Mouse (Mus musculus): ENCODE data around the gene Olfr904. TPM values are rescaled to one million over a fixed set of nuclear protein-coding genes. Genes with fewer than 3 reads are reported as not detected.

Gene Olfr904
- polyA plus RNA-seq (2014; fragmentation: Illumina TruSeq; extraction: RNeasy Lipid Tissue Mini Kit (QIAGEN cat#74804); ENCODE audit: low read depth, low replicate concordance) = not detected

GRCm38 (mm10) chr9:38462844-38463243, at the start of gene Olfr904:
Gene Olfr904, plus strand, starts transcription at chr9:38463144.

GRCm38 (mm10) chr9:38429155-38429554, 33.8 kb upstream of the Olfr904 start, which contains the start of gene Olfr901:
Gene Olfr901, plus strand, starts transcription at chr9:38429455.

GRCm38 (mm10) chr9:38447352-38447751, 15.6 kb upstream of the Olfr904 start, which contains the start of gene Olfr902:
Gene Olfr902, plus strand, starts transcription at chr9:38447652.

GRCm38 (mm10) chr9:38470807-38471206, 7.9 kb downstream of the Olfr904 start, which contains the start of gene Olfr905:
Gene Olfr905, plus strand, starts transcription at chr9:38471107.

GRCm38 (mm10) chr9:38486785-38487184, 23.8 kb downstream of the Olfr904 start, which contains the start of gene Olfr906:
Gene Olfr906, plus strand, starts transcription at chr9:38487085.

GRCm38 (mm10) chr9:38495501-38495900, 32.6 kb downstream of the Olfr904 start, which contains the start of gene Olfr907:
Gene Olfr907, plus strand, starts transcription at chr9:38495801.

Other genes with a start within 250 kb of the Olfr904 start
- gene Olfr894, start 245.1 kb upstream of the Olfr904 start, polyA plus RNA-seq (2014; fragmentation: Illumina TruSeq; extraction: RNeasy Lipid Tissue Mini Kit (QIAGEN cat#74804); ENCODE audit: low read depth, low replicate concordance) = not detected
- not detected for gene Olfr143, start 210.4 kb upstream of the Olfr904 start, polyA plus RNA-seq (2014; fragmentation: Illumina TruSeq; extraction: RNeasy Lipid Tissue Mini Kit (QIAGEN cat#74804); ENCODE audit: low read depth, low replicate concordance)
- not detected for gene Olfr895, start 195.3 kb upstream of the Olfr904 start, polyA plus RNA-seq (2014; fragmentation: Illumina TruSeq; extraction: RNeasy Lipid Tissue Mini Kit (QIAGEN cat#74804); ENCODE audit: low read depth, low replicate concordance)
- gene Olfr896-ps1, start 172.0 kb upstream of the Olfr904 start, polyA plus RNA-seq (2014; fragmentation: Illumina TruSeq; extraction: RNeasy Lipid Tissue Mini Kit (QIAGEN cat#74804); ENCODE audit: low read depth, low replicate concordance) = not detected
- not detected for gene Olfr25, start 134.1 kb upstream of the Olfr904 start, polyA plus RNA-seq (2014; fragmentation: Illumina TruSeq; extraction: RNeasy Lipid Tissue Mini Kit (QIAGEN cat#74804); ENCODE audit: low read depth, low replicate concordance)
- not detected for gene Olfr898, start 114.7 kb upstream of the Olfr904 start, polyA plus RNA-seq (2014; fragmentation: Illumina TruSeq; extraction: RNeasy Lipid Tissue Mini Kit (QIAGEN cat#74804); ENCODE audit: low read depth, low replicate concordance)
- not detected for gene Olfr250, start 96.2 kb upstream of the Olfr904 start, polyA plus RNA-seq (2014; fragmentation: Illumina TruSeq; extraction: RNeasy Lipid Tissue Mini Kit (QIAGEN cat#74804); ENCODE audit: low read depth, low replicate concordance)
- gene Olfr251, start 86.1 kb upstream of the Olfr904 start, polyA plus RNA-seq (2014; fragmentation: Illumina TruSeq; extraction: RNeasy Lipid Tissue Mini Kit (QIAGEN cat#74804); ENCODE audit: low read depth, low replicate concordance) = not detected
- not detected for gene Olfr147, start 61.4 kb upstream of the Olfr904 start, polyA plus RNA-seq (2014; fragmentation: Illumina TruSeq; extraction: RNeasy Lipid Tissue Mini Kit (QIAGEN cat#74804); ENCODE audit: low read depth, low replicate concordance)
- gene Olfr901, start 33.7 kb upstream of the Olfr904 start, polyA plus RNA-seq (2014; fragmentation: Illumina TruSeq; extraction: RNeasy Lipid Tissue Mini Kit (QIAGEN cat#74804); ENCODE audit: low read depth, low replicate concordance) = not detected
- gene Olfr902, start 15.5 kb upstream of the Olfr904 start, polyA plus RNA-seq (2014; fragmentation: Illumina TruSeq; extraction: RNeasy Lipid Tissue Mini Kit (QIAGEN cat#74804); ENCODE audit: low read depth, low replicate concordance) = not detected
- gene Olfr905, start 8.0 kb downstream of the Olfr904 start, polyA plus RNA-seq (2014; fragmentation: Illumina TruSeq; extraction: RNeasy Lipid Tissue Mini Kit (QIAGEN cat#74804); ENCODE audit: low read depth, low replicate concordance) = not detected
- gene Olfr906, start 23.9 kb downstream of the Olfr904 start, polyA plus RNA-seq (2014; fragmentation: Illumina TruSeq; extraction: RNeasy Lipid Tissue Mini Kit (QIAGEN cat#74804); ENCODE audit: low read depth, low replicate concordance) = not detected
- gene Olfr907, start 32.7 kb downstream of the Olfr904 start, polyA plus RNA-seq (2014; fragmentation: Illumina TruSeq; extraction: RNeasy Lipid Tissue Mini Kit (QIAGEN cat#74804); ENCODE audit: low read depth, low replicate concordance) = not detected
- gene Olfr911-ps1, start 58.4 kb downstream of the Olfr904 start, polyA plus RNA-seq (2014; fragmentation: Illumina TruSeq; extraction: RNeasy Lipid Tissue Mini Kit (QIAGEN cat#74804); ENCODE audit: low read depth, low replicate concordance) = not detected
- not detected for gene Olfr910, start 74.7 kb downstream of the Olfr904 start, polyA plus RNA-seq (2014; fragmentation: Illumina TruSeq; extraction: RNeasy Lipid Tissue Mini Kit (QIAGEN cat#74804); ENCODE audit: low read depth, low replicate concordance)
- gene Olfr912, start 117.0 kb downstream of the Olfr904 start, polyA plus RNA-seq (2014; fragmentation: Illumina TruSeq; extraction: RNeasy Lipid Tissue Mini Kit (QIAGEN cat#74804); ENCODE audit: low read depth, low replicate concordance) = not detected
- gene Olfr913, start 129.6 kb downstream of the Olfr904 start, polyA plus RNA-seq (2014; fragmentation: Illumina TruSeq; extraction: RNeasy Lipid Tissue Mini Kit (QIAGEN cat#74804); ENCODE audit: low read depth, low replicate concordance) = not detected
- not detected for gene Olfr914, start 142.0 kb downstream of the Olfr904 start, polyA plus RNA-seq (2014; fragmentation: Illumina TruSeq; extraction: RNeasy Lipid Tissue Mini Kit (QIAGEN cat#74804); ENCODE audit: low read depth, low replicate concordance)
- not detected for gene Olfr916, start 196.7 kb downstream of the Olfr904 start, polyA plus RNA-seq (2014; fragmentation: Illumina TruSeq; extraction: RNeasy Lipid Tissue Mini Kit (QIAGEN cat#74804); ENCODE audit: low read depth, low replicate concordance)
- gene Olfr917, start 202.7 kb downstream of the Olfr904 start, polyA plus RNA-seq (2014; fragmentation: Illumina TruSeq; extraction: RNeasy Lipid Tissue Mini Kit (QIAGEN cat#74804); ENCODE audit: low read depth, low replicate concordance) = not detected
- not detected for gene Olfr918, start 211.5 kb downstream of the Olfr904 start, polyA plus RNA-seq (2014; fragmentation: Illumina TruSeq; extraction: RNeasy Lipid Tissue Mini Kit (QIAGEN cat#74804); ENCODE audit: low read depth, low replicate concordance)
- gene Olfr919, start 240.5 kb downstream of the Olfr904 start, polyA plus RNA-seq (2014; fragmentation: Illumina TruSeq; extraction: RNeasy Lipid Tissue Mini Kit (QIAGEN cat#74804); ENCODE audit: low read depth, low replicate concordance) = not detected